In genomic region chr7:70330761-70331242, GRCm38 (mm10) we compare ENCODE assay signal across 8 mouse cellular contexts. TPM values are rescaled to one million over a fixed set of nuclear protein-coding genes. Genes with fewer than 3 reads are reported as not detected.
DNase-seq lines count a peak whose midpoint lies in the region; ATAC-seq lines count a peak whose summit lies in the region.

No protein-coding gene starts in this region.

- no peak; the same call in 1 of the 2 replicates for ATAC-seq in heart, embryonic 11.5 days (replicated peaks; ENCODE audit: insufficient number of reproducible peaks, low FRiP score, low TSS enrichment)
- ATAC-seq in midbrain, embryonic 12.5 days (ENCODE audit: low FRiP score, low read depth), result peak; percentile 55

- H3K4me1 ChIP-seq in heart, embryonic 11.5 days (ENCODE audit: control insufficient read depth, insufficient read depth, low read length), result peaks cover 10% of the 10 kb centered on the region
- peaks cover 96% of the 10 kb centered on the region for H3K4me1 ChIP-seq in hindbrain, embryonic 10.5 days (replicated peaks)
- peaks cover 44% of the 10 kb centered on the region for H3K4me1 ChIP-seq in midbrain, embryonic 12.5 days

- H3K4me3 ChIP-seq in heart, embryonic 11.5 days (ENCODE audit: low read depth, low read length), result peak overlapping the region; percentile 47
- H3K4me3 ChIP-seq in hindbrain, embryonic 10.5 days, result peak overlapping the region; percentile 58
- peak overlapping the region; percentile 42 for H3K4me3 ChIP-seq in midbrain, embryonic 12.5 days

- no peaks in the 10 kb centered on the region for H3K36me3 ChIP-seq in heart, embryonic 11.5 days (ENCODE audit: control insufficient read depth, insufficient read depth, low read length)
- H3K36me3 ChIP-seq in hindbrain, embryonic 10.5 days, result no peaks in the 10 kb centered on the region
- H3K36me3 ChIP-seq in midbrain, embryonic 12.5 days, result no peaks in the 10 kb centered on the region

- DNase-seq in heart, adult 8-10 months (ENCODE audit: low spot score), result no peak
- DNase-seq in ZHBTc4 (ENCODE audit: low read depth, low spot score) (peak; percentile 74), MN1 (ENCODE audit: low spot score) (no peak)
- peak; percentile 74 for DNase-seq in hindbrain, embryonic 10.5 days (ENCODE audit: low spot score)
- no peak for DNase-seq in cerebellum, adult 11-12 months
- DNase-seq in spleen, postnatal 4 days (ENCODE audit: low spot score in 2 of 2), result no peak

- H3K9ac ChIP-seq in heart, embryonic 11.5 days (ENCODE audit: low read depth, low read length), result no peak overlapping the region
- peak overlapping the region; percentile 43; the same call in 1 of the 2 replicates for H3K9ac ChIP-seq in midbrain, embryonic 12.5 days (replicated peaks)

- H3K9me3 ChIP-seq in heart, embryonic 11.5 days (replicated peaks; ENCODE audit: control insufficient read depth, low read length), result no peaks in the 10 kb centered on the region
- no peaks in the 10 kb centered on the region for H3K9me3 ChIP-seq in hindbrain, embryonic 10.5 days
- no peaks in the 10 kb centered on the region for H3K9me3 ChIP-seq in midbrain, embryonic 12.5 days

- H3K4me2 ChIP-seq in heart, embryonic 11.5 days, result peak overlapping the region; percentile 78
- H3K4me2 ChIP-seq in midbrain, embryonic 12.5 days (replicated peaks), result peak overlapping the region; percentile 60

- H3K27ac ChIP-seq in heart, embryonic 11.5 days (ENCODE audit: low read depth, low read length), result no peak overlapping the region
- peak overlapping the region; percentile 93 for H3K27ac ChIP-seq in hindbrain, embryonic 10.5 days
- H3K27ac ChIP-seq in midbrain, embryonic 12.5 days (replicated peaks), result peak overlapping the region; percentile 89

- WGBS in heart, embryonic 11.5 days (ENCODE audit: insufficient replicate concordance), result under 1% methylated on average over 19 of the region's 19 CpGs
- under 1% methylated on average over 19 of the region's 19 CpGs for WGBS in hindbrain, embryonic 10.5 days
- under 1% methylated on average over 19 of the region's 19 CpGs for WGBS in midbrain, embryonic 12.5 days

- peaks cover 88% of the 10 kb centered on the region for H3K27me3 ChIP-seq in heart, embryonic 11.5 days (ENCODE audit: control insufficient read depth, insufficient read depth, low read length)
- peaks cover 99% of the 10 kb centered on the region for H3K27me3 ChIP-seq in hindbrain, embryonic 10.5 days (ENCODE audit: insufficient read depth, poor library complexity, severe bottlenecking)
- peaks cover 93% of the 10 kb centered on the region for H3K27me3 ChIP-seq in midbrain, embryonic 12.5 days

RNA-seq across cellular contexts. Expression of gene Nr2f2, which starts 35.7 kb away (rescaled TPM):
- 30.4 and 34.4 TPM in 2 replicates for polyA plus RNA-seq in heart, embryonic 11.5 days (2014; fragmentation: Nextera tagmentation; extraction: Ambion mirVana)
- total RNA-seq in heart, adult 8-10 months (2022), result 10 to 100 TPM; 12.5 to 23.1 (median 20.3) TPM
- 83.4 and 86.4 TPM in 2 replicates for polyA plus RNA-seq in hindbrain, embryonic 10.5 days (2016; fragmentation: Nextera tagmentation; extraction: Ambion mirVana)
- 105 and 143 TPM in 2 replicates for polyA plus RNA-seq in midbrain, embryonic 12.5 days (2016; fragmentation: Nextera tagmentation; extraction: Ambion mirVana)

Comparison
In these comparisons a context has a peak if more than half of its experiments do, and no peak if none do; other contexts are left out.
1. DNase-seq: peak in ZHBTc4 (single experiment) and hindbrain, embryonic 10.5 days (single experiment); none in heart, adult 8-10 months (single experiment), cerebellum, adult 11-12 months (single experiment), MN1 (single experiment) and spleen, postnatal 4 days (0 of 2).
2. Peak in every context shown above with its lines, with median percentiles within 50 percentile points of each other: H3K4me3 ChIP-seq.